Mouse (Mus musculus): ENCODE measurements around the gene Ttll6.

Gene Ttll6

GRCm38 (mm10) chr11:96195769-96196280 is 62.2 kb downstream of the Ttll6 start:
- no peak for DNase-seq

GRCm38 (mm10) chr11:96198642-96199041 is 65.1 kb downstream of the Ttll6 start:
- peak; percentile 46 to 55 for DNase-seq

GRCm38 (mm10) chr11:96199181-96200086 is 65.8 kb downstream of the Ttll6 start:
- no peak for DNase-seq

- DNase-seq = no peak
Observed at GRCm38 (mm10) chr11:96200183-96200655, 66.6 kb downstream of the Ttll6 start.

GRCm38 (mm10) chr11:96201741-96202140 is 68.2 kb downstream of the Ttll6 start:
- no peak for DNase-seq

- no peak for DNase-seq
Observed at GRCm38 (mm10) chr11:96202401-96203081, 69.0 kb downstream of the Ttll6 start.

GRCm38 (mm10) chr11:96203182-96203788 is 69.7 kb downstream of the Ttll6 start:
- DNase-seq = no peak

- DNase-seq = no peak
Observed at GRCm38 (mm10) chr11:96203789-96204186, 70.2 kb downstream of the Ttll6 start.

GRCm38 (mm10) chr11:96204351-96204750 is 70.8 kb downstream of the Ttll6 start:
- no peak for DNase-seq

- DNase-seq = no peak
Observed at GRCm38 (mm10) chr11:96205426-96206131, 72.0 kb downstream of the Ttll6 start.

All from B cell, adult 2 months (primary cell).